Mouse (Mus musculus) kidney, adult 8-10 months (tissue): ENCODE data around the gene Bnc2.

Source experiments
- DNase-seq, 2 experiments: peaks; one replicate each; pipeline ENCODE4 v3.0.0; 2022

The Bnc2 gene

GRCm38 (mm10) chr4:84675171-84675973 lies at the start of gene Bnc2:
Gene Bnc2 (minus strand): TSS chr4:84675275.
- peak in 1 of 2 experiments; percentile 33 for DNase-seq

DNA sequence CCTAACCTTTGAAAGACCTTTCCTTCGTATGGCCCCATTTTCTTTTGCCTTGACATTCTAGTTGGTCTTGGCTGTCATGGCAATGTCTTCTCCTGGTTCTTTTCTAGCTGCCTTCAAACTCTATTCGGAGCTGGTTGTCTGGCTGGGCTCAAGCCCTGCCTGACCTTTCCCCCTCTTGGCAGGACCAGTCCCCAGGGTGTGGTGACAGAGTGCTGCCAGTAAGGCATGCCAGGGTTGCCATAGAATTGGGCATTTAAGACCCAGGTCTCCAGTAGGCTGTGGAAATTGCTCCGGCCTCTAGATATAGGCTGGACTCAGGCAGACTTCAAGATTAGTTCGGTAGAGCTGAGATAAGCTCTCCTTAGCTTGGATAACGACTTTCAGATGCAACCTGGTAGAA lies 32.9 kb upstream of the Bnc2 start:
- DNase-seq: no peak

DNA sequence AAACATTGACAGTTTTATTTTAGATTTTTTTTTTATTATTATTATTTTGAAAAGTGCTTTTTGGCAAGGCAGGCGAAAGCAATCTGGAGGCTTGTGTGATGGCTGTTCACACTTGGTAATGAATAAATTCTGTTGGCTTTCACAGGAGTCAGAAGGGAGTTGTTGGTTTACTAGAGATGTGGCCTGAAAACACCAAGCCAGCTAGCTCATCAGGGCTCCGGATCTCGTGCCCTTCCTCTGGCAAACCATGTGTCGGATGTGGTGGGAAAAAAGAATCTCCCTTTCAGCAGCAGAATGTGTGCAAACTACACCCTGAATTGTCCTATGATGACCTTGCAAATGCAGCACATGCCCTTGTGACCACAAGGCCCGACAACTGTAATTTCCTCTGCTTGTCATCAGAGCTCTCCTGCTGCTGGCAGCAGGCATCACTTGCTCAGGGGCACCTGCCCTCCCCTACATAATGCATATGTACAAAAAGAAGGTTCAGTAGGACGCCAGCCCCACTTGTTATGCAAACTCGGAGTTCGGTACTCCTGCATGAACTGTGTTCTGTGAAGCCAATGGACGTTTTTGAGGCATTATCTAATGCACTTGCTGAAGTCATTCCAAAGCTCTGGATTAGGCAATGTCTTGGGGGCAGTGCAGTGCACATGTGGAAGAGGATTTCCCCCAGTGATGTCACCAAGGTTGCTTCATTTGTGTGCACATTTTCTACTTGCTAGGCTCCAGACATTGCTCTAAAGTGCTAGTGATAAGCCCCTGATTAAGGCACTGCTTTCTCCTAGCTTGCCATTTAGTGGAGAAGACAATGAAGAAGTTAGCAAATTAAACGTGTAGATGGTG lies 10.7 kb upstream of the Bnc2 start:
- DNase-seq: no peak

DNA sequence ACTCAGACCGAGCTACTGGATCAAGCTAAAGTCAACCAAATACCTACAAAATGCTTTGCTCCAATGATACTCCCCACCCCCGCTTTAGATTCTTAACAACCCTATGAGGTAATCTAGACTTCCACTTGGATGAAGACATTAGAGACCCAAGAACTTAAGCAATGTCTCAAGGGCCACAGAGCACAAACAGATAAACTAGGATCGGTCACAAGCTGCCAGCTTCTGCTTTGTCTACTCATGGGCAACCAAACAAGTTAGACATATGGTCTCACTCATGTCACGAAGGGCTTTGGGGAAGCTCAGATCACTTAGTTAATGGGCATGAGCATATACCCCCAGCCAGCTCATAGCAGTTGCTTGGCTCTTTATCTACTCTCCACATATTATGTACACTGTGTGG lies 9.9 kb upstream of the Bnc2 start:
- no peak for DNase-seq

DNA sequence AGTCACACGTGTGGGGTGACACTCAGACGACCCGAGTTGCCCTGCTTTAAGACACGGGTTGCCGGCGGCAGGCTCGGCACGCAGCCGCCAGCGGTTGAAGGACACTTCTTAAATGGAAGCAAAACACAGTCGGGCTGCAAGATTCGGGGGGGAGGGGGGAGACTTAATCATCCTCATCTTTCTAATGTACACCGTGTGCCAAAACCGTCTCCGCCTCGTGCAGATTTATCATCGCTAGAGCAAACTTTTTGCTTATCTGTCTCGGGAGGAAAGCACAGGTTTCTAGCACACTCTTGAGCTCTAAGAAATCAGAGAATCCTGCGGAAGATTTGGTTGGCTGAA lies 870 bp upstream of the Bnc2 start:
- no peak for DNase-seq

DNA sequence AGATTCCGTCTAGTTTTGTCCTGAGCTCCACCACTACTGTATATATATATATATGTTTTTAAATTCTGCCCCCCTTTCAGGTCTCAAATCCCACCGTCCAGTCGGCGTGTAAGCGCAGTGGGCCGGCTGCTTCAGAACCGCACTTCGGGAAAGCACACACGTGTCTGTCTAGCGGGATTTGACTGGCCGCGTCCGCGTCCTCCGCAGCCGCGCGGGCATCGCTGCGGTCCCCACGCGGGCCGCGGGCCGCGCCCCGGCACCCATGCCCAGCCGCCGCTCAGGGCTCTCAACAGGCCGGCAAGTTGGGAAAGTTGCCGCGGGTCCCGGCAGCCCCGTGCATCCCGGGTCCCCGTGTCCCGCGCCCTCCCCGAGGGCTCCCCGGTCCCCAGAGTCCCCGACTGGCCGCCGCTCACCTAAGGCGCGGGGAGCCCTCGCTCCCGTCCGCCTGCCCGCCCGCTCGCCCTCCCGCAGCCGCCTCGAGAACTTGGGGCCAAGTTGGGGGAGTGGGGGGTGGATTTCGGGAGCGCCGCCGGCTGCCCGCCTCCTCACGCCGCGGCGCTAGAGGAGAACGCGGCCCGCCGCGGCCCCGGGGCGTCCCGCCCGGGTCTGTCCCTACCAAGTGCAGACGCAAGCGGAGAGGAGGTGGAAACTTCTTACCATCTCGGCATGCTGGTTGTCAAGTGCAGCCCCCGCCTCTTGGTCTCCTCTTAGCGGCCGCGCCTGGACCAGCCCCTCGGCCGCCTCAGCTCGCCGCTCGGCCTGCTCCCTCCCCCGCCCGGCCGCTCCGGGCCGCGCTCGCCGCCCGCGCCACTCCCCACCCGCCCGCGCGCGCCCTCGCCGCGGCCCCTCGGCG lies 531 bp downstream of the Bnc2 start:
- DNase-seq: peak; percentile 49 to 52

DNA sequence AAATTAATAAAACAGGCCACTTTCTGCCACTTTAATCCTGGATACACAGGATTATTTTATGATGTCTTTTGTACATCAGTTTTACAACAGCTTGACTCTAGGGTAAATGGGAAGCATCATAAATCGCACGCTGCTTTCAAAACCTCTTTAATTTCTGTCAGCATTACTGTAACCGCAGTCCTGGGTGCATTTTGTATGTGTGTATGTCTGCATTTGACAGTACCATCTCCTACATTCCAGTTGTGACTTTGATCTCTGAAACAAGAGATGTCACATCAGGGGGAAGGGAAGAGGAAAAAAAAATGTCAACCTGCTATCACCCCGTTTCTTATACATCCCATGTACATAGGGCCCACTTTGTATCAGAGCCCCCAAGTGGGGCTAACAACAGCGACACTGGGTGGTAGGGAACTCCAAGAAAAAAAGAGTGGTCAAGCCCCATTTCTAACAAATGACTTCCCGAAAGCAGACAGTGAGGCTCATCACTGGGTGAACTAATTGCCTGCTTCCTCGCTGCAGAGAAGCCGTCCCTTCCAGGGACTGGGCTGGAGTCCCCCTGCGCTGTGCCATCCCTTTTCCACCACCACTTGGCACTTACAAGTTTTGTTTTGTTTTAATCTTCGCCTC lies 1.3 kb downstream of the Bnc2 start:
- DNase-seq: no peak

DNA sequence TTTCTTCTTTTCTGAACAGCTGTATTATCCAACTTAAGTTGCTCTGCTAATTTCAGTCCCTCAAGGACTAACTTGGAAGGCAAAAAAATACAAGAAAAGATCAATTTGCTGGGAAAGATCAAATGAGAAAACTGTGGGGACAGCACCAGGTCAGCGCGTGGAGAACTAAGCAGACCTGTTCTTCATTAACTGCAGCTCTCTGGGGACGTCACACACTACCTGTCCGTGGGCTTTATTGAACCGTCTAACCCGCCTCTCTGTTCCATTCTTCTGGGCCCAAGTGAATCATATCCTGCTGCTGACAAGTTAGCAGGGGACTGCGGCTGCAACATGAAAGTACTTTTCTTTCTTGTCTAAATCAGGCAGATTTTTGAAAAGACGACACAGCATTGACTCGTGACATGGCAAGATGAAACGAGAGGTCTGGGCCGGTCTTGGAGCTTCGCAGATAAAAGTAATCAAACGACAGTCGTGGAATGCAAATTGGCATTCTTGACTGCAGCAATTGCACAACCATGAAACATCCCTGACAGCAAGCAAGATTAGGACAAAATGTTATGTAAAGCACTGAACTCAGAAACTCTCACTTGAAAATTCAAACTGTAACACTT lies 2.8 kb downstream of the Bnc2 start:
- peak in 1 of 2 experiments; percentile 28 for DNase-seq

- no peak for DNase-seq
These were observed 4.1 kb downstream of the Bnc2 start for GRCm38 (mm10) chr4:84670996-84671395.

DNA sequence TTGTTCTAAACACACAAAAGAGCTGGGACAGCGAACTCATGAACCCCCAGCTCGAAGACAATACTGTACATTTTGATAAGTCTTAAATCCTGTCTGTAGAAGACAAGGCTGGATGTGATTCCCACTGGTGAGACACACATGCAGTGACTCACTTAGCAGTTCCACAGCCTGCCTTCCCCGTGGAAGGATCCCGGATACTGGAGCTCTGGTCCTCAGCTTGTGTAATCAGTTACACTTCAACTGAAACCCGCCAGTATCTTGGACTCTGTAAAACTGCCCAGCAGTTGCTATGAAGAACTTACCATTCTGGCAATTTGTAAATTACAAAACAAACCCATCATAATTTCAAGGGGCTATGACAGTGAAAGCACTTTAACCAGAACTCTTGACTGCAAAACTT lies 5.4 kb downstream of the Bnc2 start:
- DNase-seq: peak; percentile 19 to 47

- DNase-seq: no peak
These were observed 6.0 kb downstream of the Bnc2 start for GRCm38 (mm10) chr4:84668949-84669605.

GRCm38 (mm10) chr4:84668226-84668625 lies 6.8 kb downstream of the Bnc2 start:
- no peak for DNase-seq

DNA sequence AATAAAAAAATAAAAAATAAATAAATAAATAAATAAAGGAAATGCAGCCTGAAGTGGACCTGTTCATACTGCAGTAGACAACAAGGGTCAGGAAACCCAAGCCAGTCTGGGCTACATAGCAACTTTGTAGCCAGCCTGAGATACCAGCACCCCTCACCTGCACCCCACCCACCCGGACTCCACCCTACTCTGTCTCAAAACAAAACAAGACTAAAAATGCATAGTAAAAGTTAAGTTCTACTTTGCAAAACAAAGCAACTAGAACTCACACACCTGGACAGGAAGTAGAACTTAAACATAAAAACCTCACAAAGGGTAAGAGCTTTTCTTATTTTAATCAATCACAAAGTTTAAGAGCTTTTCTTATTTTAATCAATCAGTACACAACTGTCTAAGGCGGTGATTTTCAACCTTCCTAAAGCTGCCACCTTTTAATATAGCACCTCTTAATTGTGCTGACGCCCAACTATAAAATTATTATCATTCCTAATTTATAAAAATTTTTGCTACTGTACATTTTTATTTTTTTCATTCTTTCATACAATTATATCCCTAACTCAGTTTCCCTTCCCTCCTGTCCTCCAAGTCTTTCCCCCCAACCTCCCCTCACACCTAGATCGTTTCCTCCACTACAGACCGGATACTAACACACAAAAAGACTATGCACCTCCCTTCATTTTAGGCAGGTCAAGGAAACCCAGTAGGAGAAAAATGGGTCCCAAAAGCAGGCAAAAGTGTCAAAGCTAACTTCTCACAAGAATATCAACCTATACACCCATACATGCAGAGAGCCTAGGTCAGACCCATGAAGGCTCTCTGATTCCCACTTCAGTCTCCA lies 12.6 kb downstream of the Bnc2 start:
- no peak for DNase-seq

GRCm38 (mm10) chr4:84661341-84661740 lies 13.7 kb downstream of the Bnc2 start:
- DNase-seq: no peak

GRCm38 (mm10) chr4:84651786-84652185 lies 23.3 kb downstream of the Bnc2 start:
- DNase-seq: peak in 1 of 2 experiments; percentile 41

DNA sequence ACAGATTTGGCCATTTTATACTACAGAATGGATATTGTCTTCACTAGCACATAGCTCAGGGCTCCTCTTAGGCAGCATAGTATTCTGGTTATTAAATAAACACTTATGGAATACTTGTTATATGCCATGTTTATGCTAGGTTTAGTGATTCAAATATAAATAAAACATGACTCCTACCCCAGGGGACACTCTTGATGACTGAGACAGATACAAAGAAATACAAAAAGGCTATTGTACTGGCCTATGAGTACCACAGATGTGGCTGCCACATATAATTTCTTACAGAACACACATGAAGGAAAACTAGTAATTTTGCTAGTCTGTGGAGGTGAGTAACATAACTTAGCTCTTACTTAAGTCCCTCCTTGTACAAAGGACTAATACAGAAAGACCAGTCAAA lies 28.5 kb downstream of the Bnc2 start:
- DNase-seq: no peak

DNA sequence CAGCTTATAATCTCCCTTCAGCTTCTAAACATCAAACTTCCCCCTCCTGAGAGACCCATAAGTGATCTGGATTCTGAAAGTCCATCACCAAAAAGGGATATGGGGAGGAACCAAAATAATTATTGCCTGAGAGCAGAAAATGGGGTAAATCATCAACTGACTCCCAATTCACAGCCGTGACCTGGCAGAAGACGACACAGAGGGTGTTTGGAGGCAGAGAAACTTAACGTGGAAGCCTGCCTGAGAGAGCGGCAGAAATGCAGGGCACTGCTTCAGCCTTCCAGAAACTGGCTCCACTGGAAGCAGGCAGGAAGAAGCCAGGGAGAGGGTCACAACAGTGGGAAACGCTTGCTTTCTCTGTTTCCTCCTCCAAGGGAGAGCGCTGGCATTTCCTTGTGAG lies 35.9 kb downstream of the Bnc2 start:
- peak; percentile 29 to 42 for DNase-seq

DNA sequence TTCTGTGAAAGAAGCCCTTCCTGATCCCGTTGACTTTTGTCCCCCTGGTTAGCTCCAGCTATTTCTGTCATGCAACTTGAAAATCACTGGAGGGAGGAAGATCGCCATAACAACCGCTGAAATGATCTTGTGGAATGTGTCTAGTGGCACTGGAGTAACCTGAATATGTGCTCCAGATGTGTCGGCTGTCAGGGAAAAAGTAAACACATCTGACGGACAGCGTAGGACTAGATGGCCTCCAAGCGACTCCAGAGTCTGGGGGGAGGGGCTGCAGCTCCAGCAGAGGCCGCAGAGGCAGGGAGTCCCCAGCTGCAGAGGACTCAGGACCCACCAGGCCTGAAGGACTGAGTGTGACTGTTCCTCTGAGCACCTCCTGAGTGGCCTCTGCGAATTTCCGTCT lies 37.4 kb downstream of the Bnc2 start:
- DNase-seq: peak; percentile 49 to 61

GRCm38 (mm10) chr4:84634751-84635150 lies 40.3 kb downstream of the Bnc2 start:
- no peak for DNase-seq

GRCm38 (mm10) chr4:84633991-84634390 lies 41.1 kb downstream of the Bnc2 start:
- DNase-seq: no peak
